Mouse (Mus musculus) testis, adult 2 months (tissue): ENCODE measurements around the gene Afap1.

Experiments used
- CTCF ChIP-seq: fragments of 200-500 bp; IDR thresholded peaks from 2 replicates; pipeline ENCODE4 v1.5.1; 2012; ENCODE audit warnings: low read depth, mild to moderate bottlenecking, inconsistent platforms, low read length, moderate library complexity; ENCODE audit not compliant: control insufficient read depth, insufficient read depth, insufficient replicate concordance
- POLR2A ChIP-seq: fragments of 200-500 bp; IDR thresholded peaks from 2 replicates; pipeline ENCODE4 v1.6.1; 2012; ENCODE audit warnings: low read depth, mild to moderate bottlenecking, inconsistent platforms, low read length, moderate library complexity; ENCODE audit not compliant: control insufficient read depth

- peak; percentile 79; the same call in 1 of the 2 replicates for TF ChIP-seq CTCF
- TF ChIP-seq POLR2A = no peak
These were observed 22.6 kb upstream of the Afap1 start for GRCm38 (mm10) chr5:35870408-35871012.
